Mouse (Mus musculus) embryonic fibroblast, embryonic 13.5 days (primary cell): ENCODE results near the gene Tmem170.

Experiments used
- CTCF ChIP-seq: IDR thresholded peaks from 2 replicates; pipeline ENCODE4 v1.5.1; 2011; ENCODE audit warnings: mild to moderate bottlenecking, control low read depth, low read length, moderate library complexity, borderline replicate concordance; ENCODE audit not compliant: insufficient read depth
- POLR2A ChIP-seq: IDR thresholded peaks from 2 replicates; pipeline ENCODE4 v1.6.1; 2011; ENCODE audit warnings: low read depth, mild to moderate bottlenecking, control low read depth, low read length, moderate library complexity

DNA sequence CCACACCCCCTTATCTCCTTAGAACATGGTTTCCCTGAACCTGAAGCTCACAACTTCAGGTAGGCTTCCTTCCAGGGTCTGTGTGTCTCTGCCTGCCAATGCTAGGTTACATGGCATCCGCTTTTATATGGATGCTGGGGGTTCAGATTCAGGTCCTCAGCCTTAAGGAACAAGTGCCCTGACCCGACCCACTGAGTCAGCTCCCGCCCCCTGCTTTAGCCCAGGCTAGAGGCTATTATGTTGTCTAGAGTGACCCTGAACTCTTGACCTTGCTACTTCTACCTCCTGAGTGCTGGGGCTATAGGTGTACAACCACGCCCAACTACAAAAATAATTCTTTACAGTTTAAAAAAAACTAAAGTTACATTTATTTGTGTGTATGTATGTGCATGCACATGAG is 61.5 kb downstream of the Tmem170 start:
- no peak for TF ChIP-seq POLR2A
- TF ChIP-seq CTCF: no peak
